Mouse (Mus musculus) C2C12 (cell line): ENCODE measurements around the gene Hbs1l.

ENCODE experiments used
- CTCF ChIP-seq: IDR thresholded peaks from one replicate; pipeline ENCODE4 v1.5.1; 2011; ENCODE audit not compliant: control insufficient read depth, insufficient read depth, insufficient read length
- MAX ChIP-seq: IDR thresholded peaks from one replicate; pipeline ENCODE4 v1.6.1; 2011; ENCODE audit warnings: mild to moderate bottlenecking, control low read depth
- MYOD1 ChIP-seq: IDR thresholded peaks from one replicate; pipeline ENCODE4 v1.6.1; 2011; ENCODE audit warnings: low read depth; ENCODE audit not compliant: control insufficient read depth, insufficient read length
- MYOG ChIP-seq: IDR thresholded peaks from one replicate; pipeline ENCODE4 v1.6.1; 2011; ENCODE audit not compliant: control insufficient read depth, insufficient read length; ENCODE audit errors: extremely low read depth
- USF1 ChIP-seq: IDR thresholded peaks from one replicate; pipeline ENCODE4 v1.6.1; 2011; ENCODE audit warnings: low read depth, mild to moderate bottlenecking, control low read depth, moderate library complexity

GRCm38 (mm10) chr10:21291228-21291627 lies 4.6 kb upstream of the Hbs1l start:
- TF ChIP-seq CTCF (no peak), MAX (no peak), USF1 (no peak), MYOD1 (no peak), MYOG (no peak)
